Mouse (Mus musculus) G1E (cell line): ENCODE data around the gene Trem2.

Experiments
- CTCF ChIP-seq: IDR thresholded peaks from 2 replicates; pipeline ENCODE4 v1.5.1; 2012; ENCODE audit warnings: low read depth, low read length, inconsistent platforms, mixed read lengths
- GATA1 ChIP-seq: IDR thresholded peaks from 2 replicates; pipeline ENCODE4 v1.6.1; 2012; ENCODE audit warnings: borderline replicate concordance, low read length, inconsistent platforms, mixed read lengths
- POLR2AphosphoS5 ChIP-seq: IDR thresholded peaks from 2 replicates; pipeline ENCODE4 v1.6.1; 2012; ENCODE audit warnings: low read depth, low read length, inconsistent platforms; ENCODE audit not compliant: insufficient replicate concordance
- TAL1 ChIP-seq: conservative IDR thresholded peaks from 2 replicates; pipeline ENCODE4 v1.6.1; 2012; ENCODE audit warnings: low read depth, low read length, inconsistent platforms, mixed read lengths

GRCm38 (mm10) chr17:48318686-48319085, 27.5 kb upstream of the Trem2 start:
- no peak for TF ChIP-seq CTCF
- TF ChIP-seq TAL1, result no peak
- no peak for TF ChIP-seq GATA1
- TF ChIP-seq POLR2AphosphoS5, result no peak
